Mouse (Mus musculus) MEL (cell line): ENCODE results near the gene Nup214. TPM values are rescaled to one million over a fixed set of nuclear protein-coding genes. Genes with fewer than 3 reads are reported as not detected.

Experiments used
- DNase-seq: peaks from one replicate; pipeline ENCODE4 v3.0.0; 2011; ENCODE audit warnings: low read depth, low spot score
- H3K27ac ChIP-seq: 2 replicates; pipeline ENCODE4 v1.5.1; 2012; ENCODE audit warnings: low read depth, mild to moderate bottlenecking, control low read depth, low read length, moderate library complexity; ENCODE audit not compliant: control insufficient read depth
- H3K27me3 ChIP-seq, 2 experiments: fragments of 150-350 bp in 1 of 2; sonication (generic) in 1 of 2; 2 replicates each; pipeline ENCODE4 v1.6.1; 2012; ENCODE audit warnings: low read length in 2 of 2, mild to moderate bottlenecking in 2 of 2, improper control_type of control experiment in 1 of 2, moderate library complexity in 1 of 2; ENCODE audit not compliant: insufficient read depth in 2 of 2, control insufficient read depth in 1 of 2
- H3K36me3 ChIP-seq, 2 experiments: 2 replicates each; pipeline ENCODE4 v1.6.1; 2012 to 2014; ENCODE audit warnings: low read length in 2 of 2, improper control_type of control experiment in 1 of 2, inconsistent platforms in 1 of 2, mild to moderate bottlenecking in 1 of 2; ENCODE audit not compliant: insufficient read depth in 2 of 2, control insufficient read depth in 1 of 2
- H3K4me1 ChIP-seq, 2 experiments: fragments of 150-350 bp in 1 of 2; sonication (generic) in 1 of 2; 2 replicates each; pipeline ENCODE4 v1.6.1; 2012; ENCODE audit warnings: low read length in 2 of 2, improper control_type of control experiment in 1 of 2, mild to moderate bottlenecking in 1 of 2; ENCODE audit not compliant: insufficient read depth in 2 of 2, control insufficient read depth in 1 of 2
- H3K4me3 ChIP-seq, 2 experiments: fragments of 150-350 bp in 1 of 2; sonication (generic) in 1 of 2; 2 replicates each; pipeline ENCODE4 v1.5.1; 2012; ENCODE audit warnings: low read depth in 2 of 2, low read length in 2 of 2, mild to moderate bottlenecking in 2 of 2, moderate library complexity in 2 of 2, control low read depth in 1 of 2, improper control_type of control experiment in 1 of 2; ENCODE audit not compliant: control insufficient read depth in 1 of 2, insufficient read depth in 1 of 2
- H3K79me2 ChIP-seq: 2 replicates; pipeline ENCODE4 v1.6.1; 2012; ENCODE audit warnings: mild to moderate bottlenecking, low read length, moderate library complexity; ENCODE audit not compliant: control insufficient read depth, poor library complexity, insufficient read depth
- H3K9ac ChIP-seq: 2 replicates; pipeline ENCODE4 v1.6.1; 2012; ENCODE audit warnings: low read depth, mild to moderate bottlenecking, control low read depth, low read length, moderate library complexity; ENCODE audit not compliant: control insufficient read depth, poor library complexity, severe bottlenecking
- H3K9me3 ChIP-seq: fragments of 150-350 bp; sonication (generic); replicated peaks from 2 replicates; pipeline ENCODE4 v1.6.1; 2012; ENCODE audit warnings: mild to moderate bottlenecking, low read length, improper control_type of control experiment, moderate library complexity; ENCODE audit not compliant: insufficient read depth
- BHLHE40 ChIP-seq: IDR thresholded peaks from 2 replicates; pipeline ENCODE4 v1.6.1; 2012; ENCODE audit warnings: low read depth, mild to moderate bottlenecking, inconsistent platforms, low read length, improper control_type of control experiment, borderline replicate concordance
- CHD1 ChIP-seq: IDR thresholded peaks from 2 replicates; pipeline ENCODE4 v1.6.1; 2012; ENCODE audit warnings: low read depth, mild to moderate bottlenecking, inconsistent platforms, low read length, improper control_type of control experiment
- CTCF ChIP-seq, 3 experiments: IDR thresholded peaks in 2 of 3; conservative IDR thresholded peaks in 1 of 3; 2 replicates each; pipeline ENCODE4 v1.5.1; 2011 to 2012; ENCODE audit warnings: low read length in 3 of 3, low read depth in 2 of 3, mild to moderate bottlenecking in 2 of 3, improper control_type of control experiment in 1 of 3, inconsistent platforms in 1 of 3, mixed read lengths in 1 of 3, moderate library complexity in 1 of 3; ENCODE audit not compliant: control insufficient read depth in 1 of 3, insufficient read depth in 1 of 3, poor library complexity in 1 of 3, severe bottlenecking in 1 of 3
- E2F4 ChIP-seq: IDR thresholded peaks from 2 replicates; pipeline ENCODE4 v1.6.1; 2011; ENCODE audit warnings: low read depth, low read length, improper control_type of control experiment, borderline replicate concordance
- ELF1 ChIP-seq: IDR thresholded peaks from 2 replicates; pipeline ENCODE4 v1.6.1; 2014; ENCODE audit warnings: low read depth, mild to moderate bottlenecking, inconsistent platforms, low read length, improper control_type of control experiment, moderate library complexity
- EP300 ChIP-seq, 2 experiments: IDR thresholded peaks; 2 replicates each; pipeline ENCODE4 v1.6.1; 2011; ENCODE audit warnings: improper control_type of control experiment in 2 of 2, low read length in 2 of 2, low read depth in 1 of 2, mild to moderate bottlenecking in 1 of 2
- ETS1 ChIP-seq: IDR thresholded peaks from 2 replicates; pipeline ENCODE4 v1.6.1; 2012; ENCODE audit warnings: low read depth, mild to moderate bottlenecking, inconsistent platforms, low read length, improper control_type of control experiment, moderate library complexity
- GATA1 ChIP-seq: IDR thresholded peaks from 2 replicates; pipeline ENCODE4 v1.6.1; 2011; ENCODE audit warnings: low read depth, low read length, improper control_type of control experiment
- JUND ChIP-seq: IDR thresholded peaks from 2 replicates; pipeline ENCODE4 v1.6.1; 2011; ENCODE audit warnings: low read depth, mild to moderate bottlenecking, improper control_type of control experiment, low read length
- MAFK ChIP-seq: IDR thresholded peaks from 2 replicates; pipeline ENCODE4 v1.6.1; 2011; ENCODE audit warnings: low read depth, mild to moderate bottlenecking, low read length, improper control_type of control experiment, borderline replicate concordance
- MAZ ChIP-seq: IDR thresholded peaks from 2 replicates; pipeline ENCODE4 v1.6.1; 2012; ENCODE audit warnings: low read depth, mild to moderate bottlenecking, inconsistent platforms, low read length, improper control_type of control experiment
- MEF2A ChIP-seq: IDR thresholded peaks from 2 replicates; pipeline ENCODE4 v1.6.1; 2014; ENCODE audit warnings: low read depth, mild to moderate bottlenecking, inconsistent platforms, low read length, improper control_type of control experiment; ENCODE audit not compliant: poor library complexity, insufficient replicate concordance, severe bottlenecking; ENCODE audit errors: extremely low read depth
- MXI1 ChIP-seq: IDR thresholded peaks from 2 replicates; pipeline ENCODE4 v1.6.1; 2011; ENCODE audit warnings: mild to moderate bottlenecking, low read depth, low read length, improper control_type of control experiment
- MYB ChIP-seq: IDR thresholded peaks from 2 replicates; pipeline ENCODE4 v1.6.1; 2011; ENCODE audit warnings: mild to moderate bottlenecking, low read depth, low read length, improper control_type of control experiment
- POLR2A ChIP-seq, 2 experiments: IDR thresholded peaks; 2 replicates each; pipeline ENCODE4 v1.6.1; 2011 to 2012; ENCODE audit warnings: low read length in 2 of 2, mild to moderate bottlenecking in 2 of 2, control low read depth in 1 of 2, improper control_type of control experiment in 1 of 2, low read depth in 1 of 2, moderate library complexity in 1 of 2; ENCODE audit not compliant: control insufficient read depth in 1 of 2, insufficient read depth in 1 of 2, poor library complexity in 1 of 2
- RCOR1 ChIP-seq: IDR thresholded peaks from 2 replicates; pipeline ENCODE4 v1.6.1; 2012; ENCODE audit warnings: low read depth, mild to moderate bottlenecking, inconsistent platforms, low read length, improper control_type of control experiment
- SMC3 ChIP-seq: IDR thresholded peaks from 2 replicates; pipeline ENCODE4 v1.6.1; 2011; ENCODE audit warnings: low read depth, low read length, improper control_type of control experiment
- TBP ChIP-seq: IDR thresholded peaks from 2 replicates; pipeline ENCODE4 v1.8.0; 2011; ENCODE audit warnings: low read depth, low read length, improper control_type of control experiment
- TCF12 ChIP-seq: IDR thresholded peaks from 2 replicates; pipeline ENCODE4 v1.6.1; 2014; ENCODE audit warnings: low read depth, mild to moderate bottlenecking, inconsistent platforms, low read length, improper control_type of control experiment, moderate library complexity
- UBTF ChIP-seq: IDR thresholded peaks from 2 replicates; pipeline ENCODE4 v1.6.1; 2012; ENCODE audit warnings: low read depth, mild to moderate bottlenecking, inconsistent platforms, low read length, improper control_type of control experiment, moderate library complexity, borderline replicate concordance; ENCODE audit not compliant: insufficient read depth
- polyA plus RNA-seq, 2 experiments: library from polyadenylated mRNA; stranded (reverse) in 1 of 2; unstranded in 1 of 2; fragments of >175 nt in 1 of 2; fragments of >200 nt in 1 of 2; gene quantifications; 2 replicates each; pipeline versions ENCODE4 v1.2.1 to v1.2.4; 2012; ENCODE audit warnings: low replicate concordance in 2 of 2, low read depth in 1 of 2; ENCODE audit not compliant: insufficient read length in 2 of 2, insufficient read depth in 1 of 2, missing spikeins in 1 of 2
- total RNA-seq: library from RNA; depleted of rRNA; stranded (reverse); fragments of 300-350 nt; gene quantifications from 2 replicates; pipeline ENCODE4 v1.2.3, GENCODE M21; 2012

Nup214 gene
- total and polyA plus RNA-seq, 3 experiments = 71.4 to 163 (median 78.6) TPM

GRCm38 (mm10) chr2:32046009-32046408, 71.8 kb downstream of the Nup214 start:
- Histone ChIP-seq H3K27me3 (no peaks in the 10 kb centered on the region), H3K4me1 (no peaks in the 10 kb centered on the region), H3K79me2 (no peaks in the 10 kb centered on the region), H3K9me3 (no peaks in the 10 kb centered on the region), H3K27ac (no peak overlapping the region), H3K9ac (no peak overlapping the region), H3K4me3 (no peak overlapping the region), H3K36me3 (peaks cover 0 to 24% of the 10 kb centered on the region in 2 experiments; a peak in 2 of 4 replicates)
- TF ChIP-seq TBP (no peak), JUND (no peak), ELF1 (no peak), MYB (no peak)
- no peak for DNase-seq

- Histone ChIP-seq H3K27me3 (no peaks in the 10 kb centered on the region), H3K9ac (no peak overlapping the region), H3K36me3 (peaks cover 0 to 25% of the 10 kb centered on the region in 2 experiments; a peak in 2 of 4 replicates), H3K79me2 (no peaks in the 10 kb centered on the region), H3K4me3 (no peak overlapping the region), H3K4me1 (no peaks in the 10 kb centered on the region), H3K9me3 (no peaks in the 10 kb centered on the region), H3K27ac (no peak overlapping the region)
- no peak for DNase-seq
- TF ChIP-seq CHD1 (no peak), SMC3 (no peak), MXI1 (no peak), UBTF (no peak), BHLHE40 (no peak)
Measured at GRCm38 (mm10) chr2:32047323-32047722, 73.1 kb downstream of the Nup214 start.

- H3K4me1 ChIP-seq = peaks cover 4 to 9% of the 10 kb centered on the region in 2 experiments
- H3K27me3 ChIP-seq = no peaks in the 10 kb centered on the region
- no peak for DNase-seq
- no peak overlapping the region for H3K27ac ChIP-seq
- H3K79me2 ChIP-seq = no peaks in the 10 kb centered on the region
- H3K36me3 ChIP-seq = peaks cover 7 to 12% of the 10 kb centered on the region in 2 experiments
- no peaks in the 10 kb centered on the region for H3K9me3 ChIP-seq
- H3K9ac ChIP-seq = no peak overlapping the region
- TF ChIP-seq POLR2A (IDR thresholded peaks at IDR 0.05; ENCODE audit: control insufficient read depth in 1 of 2, insufficient read depth in 1 of 2, low read depth in 1 of 2, low read length in 2 of 2, poor library complexity in 1 of 2) (no peak), MAFK (no peak), TCF12 (no peak), EP300 (IDR thresholded peaks at IDR 0.05; ENCODE audit: low read depth in 1 of 2, low read length in 2 of 2) (no peak), RCOR1 (no peak), MEF2A (no peak), MYB (no peak), MAZ (no peak), CTCF (IDR thresholded peaks at IDR 0.05 in 2 of 3, conservative IDR thresholded peaks at IDR 0.05 in 1 of 3; ENCODE audit: control insufficient read depth in 1 of 3, insufficient read depth in 1 of 3, low read depth in 2 of 3, low read length in 3 of 3, poor library complexity in 1 of 3, severe bottlenecking in 1 of 3) (no peak), E2F4 (no peak), ETS1 (no peak), GATA1 (no peak)
- H3K4me3 ChIP-seq = no peak overlapping the region
Measured at GRCm38 (mm10) chr2:32051791-32052190, 77.6 kb downstream of the Nup214 start.
